Mouse (Mus musculus): ENCODE data around the gene Scamp2. TPM values are rescaled to one million over a fixed set of nuclear protein-coding genes. Genes with fewer than 3 reads are reported as not detected.

Gene Scamp2
- 465 and 495 TPM in 2 replicates for polyA plus RNA-seq (2012; rRNA removed)

GRCm38 (mm10) chr9:57560861-57561710, at the start of gene Scamp2:
TSS of gene Scamp2 (plus strand) at chr9:57560943.
- peaks cover 14% of the 10 kb centered on the region for H3K4me1 ChIP-seq (ENCODE audit: control insufficient read depth, insufficient read depth, low read length)
- no peaks in the 10 kb centered on the region for H3K27me3 ChIP-seq (ENCODE audit: control insufficient read depth, insufficient read depth, low read length)
- H3K27ac ChIP-seq (ENCODE audit: control insufficient read depth, insufficient read depth, low read depth, low read length) = peak within 1 kb of the TSS; percentile 90
- H3K36me3 ChIP-seq (ENCODE audit: control insufficient read depth, insufficient read depth, low read length) = no peaks in the 10 kb centered on the region
- peak; percentile 97 for TF ChIP-seq POLR2A (IDR thresholded peaks at IDR 0.05; ENCODE audit: control insufficient read depth, low read depth, low read length)
- TF ChIP-seq CTCF (IDR thresholded peaks at IDR 0.05; ENCODE audit: control insufficient read depth, insufficient read depth, insufficient replicate concordance, low read depth, low read length) = 0 out of 2 replicates have a peak, but pooled peaks have one; percentile 4
- H3K4me3 ChIP-seq (ENCODE audit: control insufficient read depth, low read depth, low read length) = peak within 1 kb of the TSS; percentile 97

- peaks cover 2% of the 10 kb centered on the region for H3K4me1 ChIP-seq (ENCODE audit: control insufficient read depth, insufficient read depth, low read length)
- TF ChIP-seq CTCF (IDR thresholded peaks at IDR 0.05; ENCODE audit: control insufficient read depth, insufficient read depth, insufficient replicate concordance, low read depth, low read length) (no peak), POLR2A (IDR thresholded peaks at IDR 0.05; ENCODE audit: control insufficient read depth, low read depth, low read length) (no peak)
- H3K27me3 ChIP-seq (ENCODE audit: control insufficient read depth, insufficient read depth, low read length) = no peaks in the 10 kb centered on the region
- H3K36me3 ChIP-seq (ENCODE audit: control insufficient read depth, insufficient read depth, low read length) = no peaks in the 10 kb centered on the region
- H3K27ac ChIP-seq (ENCODE audit: control insufficient read depth, insufficient read depth, low read depth, low read length) = no peak overlapping the region
- H3K4me3 ChIP-seq (ENCODE audit: control insufficient read depth, low read depth, low read length) = no peak overlapping the region
Measured at GRCm38 (mm10) chr9:57517113-57517512, 43.6 kb upstream of the Scamp2 start.

GRCm38 (mm10) chr9:57520375-57521055, 40.2 kb upstream of the Scamp2 start:
- Histone ChIP-seq H3K27me3 (ENCODE audit: control insufficient read depth, insufficient read depth, low read length) (no peaks in the 10 kb centered on the region), H3K36me3 (ENCODE audit: control insufficient read depth, insufficient read depth, low read length) (no peaks in the 10 kb centered on the region), H3K4me1 (ENCODE audit: control insufficient read depth, insufficient read depth, low read length) (peaks cover 4% of the 10 kb centered on the region), H3K27ac (ENCODE audit: control insufficient read depth, insufficient read depth, low read depth, low read length) (peak overlapping the region; percentile 53; the same call in 1 of the 2 replicates), H3K4me3 (ENCODE audit: control insufficient read depth, low read depth, low read length) (peak overlapping the region; percentile 95)
- TF ChIP-seq POLR2A (IDR thresholded peaks at IDR 0.05; ENCODE audit: control insufficient read depth, low read depth, low read length) (no peak), CTCF (IDR thresholded peaks at IDR 0.05; ENCODE audit: control insufficient read depth, insufficient read depth, insufficient replicate concordance, low read depth, low read length) (no peak)

GRCm38 (mm10) chr9:57521056-57521911, 39.5 kb upstream of the Scamp2 start, which contains the start of gene Cox5a:
TSS of gene Cox5a (plus strand) at chr9:57521274.
- TF ChIP-seq CTCF (IDR thresholded peaks at IDR 0.05; ENCODE audit: control insufficient read depth, insufficient read depth, insufficient replicate concordance, low read depth, low read length) = no peak
- TF ChIP-seq POLR2A (IDR thresholded peaks at IDR 0.05; ENCODE audit: control insufficient read depth, low read depth, low read length) = peak; percentile 99
- Histone ChIP-seq H3K4me1 (ENCODE audit: control insufficient read depth, insufficient read depth, low read length) (peaks cover 4% of the 10 kb centered on the region), H3K27me3 (ENCODE audit: control insufficient read depth, insufficient read depth, low read length) (no peaks in the 10 kb centered on the region), H3K36me3 (ENCODE audit: control insufficient read depth, insufficient read depth, low read length) (no peaks in the 10 kb centered on the region), H3K4me3 (ENCODE audit: control insufficient read depth, low read depth, low read length) (peak within 1 kb of the TSS; percentile 95), H3K27ac (ENCODE audit: control insufficient read depth, insufficient read depth, low read depth, low read length) (peak within 1 kb of the TSS; percentile 90)

- Histone ChIP-seq H3K4me3 (ENCODE audit: control insufficient read depth, low read depth, low read length) (peak overlapping the region; percentile 95), H3K27ac (ENCODE audit: control insufficient read depth, insufficient read depth, low read depth, low read length) (peak overlapping the region; percentile 22; the same call in 1 of the 2 replicates), H3K36me3 (ENCODE audit: control insufficient read depth, insufficient read depth, low read length) (no peaks in the 10 kb centered on the region), H3K4me1 (ENCODE audit: control insufficient read depth, insufficient read depth, low read length) (peaks cover 4% of the 10 kb centered on the region), H3K27me3 (ENCODE audit: control insufficient read depth, insufficient read depth, low read length) (no peaks in the 10 kb centered on the region)
- TF ChIP-seq CTCF (IDR thresholded peaks at IDR 0.05; ENCODE audit: control insufficient read depth, insufficient read depth, insufficient replicate concordance, low read depth, low read length) (no peak), POLR2A (IDR thresholded peaks at IDR 0.05; ENCODE audit: control insufficient read depth, low read depth, low read length) (no peak)
Measured at GRCm38 (mm10) chr9:57522114-57522860, 38.5 kb upstream of the Scamp2 start.

GRCm38 (mm10) chr9:57522861-57523246, 37.9 kb upstream of the Scamp2 start:
- H3K27ac ChIP-seq (ENCODE audit: control insufficient read depth, insufficient read depth, low read depth, low read length) = no peak overlapping the region
- peaks cover 4% of the 10 kb centered on the region for H3K4me1 ChIP-seq (ENCODE audit: control insufficient read depth, insufficient read depth, low read length)
- TF ChIP-seq CTCF (IDR thresholded peaks at IDR 0.05; ENCODE audit: control insufficient read depth, insufficient read depth, insufficient replicate concordance, low read depth, low read length) = no peak
- H3K27me3 ChIP-seq (ENCODE audit: control insufficient read depth, insufficient read depth, low read length) = no peaks in the 10 kb centered on the region
- H3K36me3 ChIP-seq (ENCODE audit: control insufficient read depth, insufficient read depth, low read length) = no peaks in the 10 kb centered on the region
- H3K4me3 ChIP-seq (ENCODE audit: control insufficient read depth, low read depth, low read length) = no peak overlapping the region

All from testis, adult 2 months (tissue).